Mouse (Mus musculus): ENCODE data around the gene Tagln3. TPM values are rescaled to one million over a fixed set of nuclear protein-coding genes. Genes with fewer than 3 reads are reported as not detected.

Tagln3 gene
- total RNA-seq (2023), result under 1 TPM in 1 of 2 experiments, not detected in 1; 0.39 TPM

DNA sequence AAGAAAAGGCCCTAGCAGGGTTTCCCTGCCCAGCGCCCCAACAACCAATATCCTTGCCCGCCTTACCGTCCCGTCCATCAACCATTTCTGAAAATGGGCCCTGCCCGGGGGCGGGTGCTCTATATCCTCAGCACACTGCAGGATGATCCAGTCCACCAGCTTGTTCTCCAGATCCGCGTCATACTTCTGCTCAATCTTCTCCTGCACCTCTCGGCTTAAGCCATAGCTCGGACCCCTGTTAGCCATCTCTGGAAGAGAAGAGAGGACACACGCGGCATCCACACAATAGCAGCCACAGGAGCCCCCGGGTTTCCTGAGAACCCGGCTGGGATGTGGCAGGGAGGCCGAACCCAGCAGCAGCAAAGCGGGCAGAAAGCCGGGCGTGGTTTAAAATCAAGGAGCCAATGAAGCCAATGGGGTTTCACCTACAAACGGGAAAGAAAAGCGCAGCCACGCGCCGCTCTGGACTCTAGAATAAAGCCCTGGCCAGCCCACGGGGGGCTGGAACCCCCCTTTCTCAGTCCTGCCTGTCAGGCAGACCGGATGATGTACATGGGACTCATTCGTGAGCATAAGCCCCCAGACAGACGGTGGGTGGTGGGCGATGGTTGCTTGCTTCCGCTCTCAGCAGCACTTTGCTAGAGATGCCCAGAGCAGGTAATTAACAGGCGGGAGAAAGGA is at the start of gene Tagln3:
TSS of gene Tagln3 (minus strand) at position 548 of the 681 bp plus-strand sequence.

GRCm38 (mm10) chr16:45742615-45743476 is 18.4 kb upstream of the Tagln3 start, which contains the start of gene Abhd10:
Gene Abhd10, minus strand, starts transcription at chr16:45742955.

DNA sequence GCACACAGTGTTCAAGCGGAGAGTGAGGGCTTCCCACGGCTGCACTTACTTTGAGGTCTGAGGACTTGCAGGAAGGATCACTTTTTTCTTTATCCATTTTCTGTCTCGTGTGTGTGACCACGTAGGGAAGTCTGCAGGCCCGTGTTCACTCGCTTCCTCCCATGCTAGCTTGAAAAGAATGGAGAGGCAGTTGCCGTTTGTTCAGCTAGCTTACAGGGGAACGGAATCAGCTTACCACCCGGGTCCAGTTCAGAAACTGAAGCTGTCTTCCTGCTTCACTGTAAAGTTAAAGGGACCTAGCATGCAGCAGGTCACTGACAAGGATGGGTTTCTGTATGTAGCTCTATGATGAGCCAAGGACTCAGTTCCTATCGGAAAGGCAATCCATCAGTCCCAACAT is 30.9 kb downstream of the Tagln3 start, which contains the start of gene Tmprss7:
TSS of gene Tmprss7 (minus strand) at position 101 of the 400 bp plus-strand sequence.

Other genes with a start within 250 kb of the Tagln3 start
- gene Gm609, start 231.6 kb downstream of the Tagln3 start, total RNA-seq (2023), result not detected
- gene Gm17783, start 192.6 kb downstream of the Tagln3 start, total RNA-seq (2023), result not detected
- not detected for gene Slc9c1, start 189.3 kb downstream of the Tagln3 start, total RNA-seq (2023)
- gene Gcsam, start 114.2 kb downstream of the Tagln3 start, total RNA-seq (2023), result under 1 TPM in 1 of 2 experiments, not detected in 1; 0.30 TPM
- not detected for gene BC016579, start 70.5 kb downstream of the Tagln3 start, total RNA-seq (2023)
- gene Tmprss7, start 30.9 kb downstream of the Tagln3 start, total RNA-seq (2023), result not detected
- gene Abhd10, start 18.3 kb upstream of the Tagln3 start, total RNA-seq (2023), result 10 to 100 TPM; 14.5 to 18.6 TPM
- gene Phldb2, start 229.0 kb upstream of the Tagln3 start, total RNA-seq (2023), result not detected